Comparison of ENCODE assay signal across 12 mouse cellular contexts in the genomic region with DNA sequence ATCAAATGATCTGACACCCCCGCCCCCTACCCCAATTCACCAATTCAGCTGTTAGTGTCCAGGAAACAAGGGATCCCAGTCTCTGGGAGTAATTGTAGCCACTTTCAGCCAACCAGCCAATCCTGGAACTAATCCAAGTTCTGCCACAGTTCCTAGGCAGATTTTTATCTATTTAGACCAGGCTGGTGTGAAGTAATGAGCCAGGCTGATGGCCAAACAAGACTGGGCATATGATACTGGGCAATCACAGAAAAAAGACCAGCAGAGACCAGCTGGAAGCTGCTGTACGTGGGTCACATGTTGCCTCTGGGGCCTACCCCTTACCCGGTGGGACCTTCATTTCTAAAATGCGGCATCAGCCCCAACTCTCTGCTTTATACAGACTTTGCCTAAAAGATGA. TPM values are rescaled to one million over a fixed set of nuclear protein-coding genes. Genes with fewer than 3 reads are reported as not detected.
A peak's percentile ranks its signal among the peaks of the same experiment; 100 is the strongest.
DNase-seq lines count a peak whose midpoint lies in the region; ATAC-seq and TF ChIP-seq lines count a peak whose summit lies in the region.
"Had no signal": no experiment of that assay in that cellular context is flagged by ENCODE, and none has a peak within 500 bp of the region (broad histone marks: within the 10 kb centered on the region; RNA-seq: fewer than 3 reads in every experiment).

No protein-coding gene starts in this region.

- TF ChIP-seq POLR2A in limb, embryonic 14.5 days (IDR thresholded peaks at IDR 0.05; ENCODE audit: borderline replicate concordance, extremely low read depth, insufficient read depth, insufficient read length) = no peak

- H3K4me2 ChIP-seq in forebrain, embryonic 14.5 days (ENCODE audit: low read length) = no peak overlapping the region
- no peak overlapping the region for H3K4me2 ChIP-seq in forebrain, embryonic 11.5 days (ENCODE audit: low read depth, low read length, severe bottlenecking)
- no peak overlapping the region for H3K4me2 ChIP-seq in limb, embryonic 14.5 days (replicated peaks; ENCODE audit: low read depth, low read length, severe bottlenecking)
- H3K4me2 ChIP-seq in midbrain, postnatal 0 days (ENCODE audit: low read depth, low read length, poor library complexity, severe bottlenecking) = no peak overlapping the region
- H3K4me2 ChIP-seq: embryonic facial prominence, embryonic 13.5 days; liver, embryonic 13.5 days had no signal

- peaks cover 11% of the 10 kb centered on the region for H3K4me1 ChIP-seq in forebrain, embryonic 14.5 days (ENCODE audit: control insufficient read depth, insufficient read depth, low read length)
- no peaks in the 10 kb centered on the region for H3K4me1 ChIP-seq in forebrain, embryonic 11.5 days (replicated peaks; ENCODE audit: control insufficient read depth, insufficient read depth, low read length)
- H3K4me1 ChIP-seq in limb, embryonic 14.5 days (ENCODE audit: control insufficient read depth, insufficient read depth, low read length) = no peaks in the 10 kb centered on the region
- 0 out of 2 replicates have a peak, but pooled peaks cover 4% of the 10 kb centered on the region for H3K4me1 ChIP-seq in limb, embryonic 10.5 days
- H3K4me1 ChIP-seq in midbrain, postnatal 0 days (ENCODE audit: insufficient read depth, low read length) = peaks cover 5% of the 10 kb centered on the region; the same call in 1 of the 2 replicates

- H3K36me3 ChIP-seq in forebrain, embryonic 14.5 days (ENCODE audit: control insufficient read depth, insufficient read depth, low read length) = no peaks in the 10 kb centered on the region
- H3K36me3 ChIP-seq in forebrain, embryonic 11.5 days (ENCODE audit: control insufficient read depth, insufficient read depth, low read length) = no peaks in the 10 kb centered on the region
- H3K36me3 ChIP-seq in limb, embryonic 14.5 days (ENCODE audit: control insufficient read depth, insufficient read depth, low read length) = no peaks in the 10 kb centered on the region
- no peaks in the 10 kb centered on the region for H3K36me3 ChIP-seq in limb, embryonic 10.5 days
- no peaks in the 10 kb centered on the region for H3K36me3 ChIP-seq in midbrain, postnatal 0 days (ENCODE audit: insufficient read depth, low read length)
- H3K36me3 ChIP-seq: embryonic facial prominence, embryonic 13.5 days; liver, embryonic 13.5 days had no signal

- WGBS in forebrain, embryonic 14.5 days = 53% methylated on average over 4 of the region's 4 CpGs
- WGBS in forebrain, embryonic 11.5 days = 89% methylated on average over 4 of the region's 4 CpGs
- WGBS in limb, embryonic 14.5 days = 77% methylated on average over 4 of the region's 4 CpGs
- 90% methylated on average over 4 of the region's 4 CpGs for WGBS in limb, embryonic 10.5 days
- 71% methylated on average over 4 of the region's 4 CpGs for WGBS in midbrain, postnatal 0 days

- peak; percentile 89 for DNase-seq in forebrain, embryonic 14.5 days (ENCODE audit: low spot score)
- DNase-seq in forebrain, embryonic 11.5 days (ENCODE audit: low spot score) = no peak
- peak; percentile 13 for DNase-seq in limb, embryonic 14.5 days (ENCODE audit: low spot score)
- no peak for DNase-seq in limb, embryonic 10.5 days (ENCODE audit: low spot score)
- DNase-seq in brain, embryonic 18.5 days (ENCODE audit: low read depth, low spot score) = peak; percentile 50
- peak; percentile 85 for DNase-seq in midbrain, postnatal 0 days (ENCODE audit: low spot score)
- DNase-seq in ovary, postnatal 10 days (ENCODE audit: low spot score) = no peak
- DNase-seq in liver = no peak
- DNase-seq: liver, embryonic 13.5 days had no signal

- no peak overlapping the region for H3K9ac ChIP-seq in forebrain, embryonic 14.5 days (ENCODE audit: low read length)
- no peak overlapping the region for H3K9ac ChIP-seq in forebrain, embryonic 11.5 days (ENCODE audit: low read length)
- H3K9ac ChIP-seq in limb, embryonic 14.5 days (ENCODE audit: low read depth, low read length, severe bottlenecking) = no peak overlapping the region
- no peak overlapping the region for H3K9ac ChIP-seq in midbrain, postnatal 0 days (replicated peaks; ENCODE audit: low read length, poor library complexity, severe bottlenecking)
- H3K9ac ChIP-seq: embryonic facial prominence, embryonic 13.5 days; liver, embryonic 13.5 days had no signal

- no peak for TF ChIP-seq CTCF in midbrain, postnatal 0 days (IDR thresholded peaks at IDR 0.05)

- H3K9me3 ChIP-seq in forebrain, embryonic 14.5 days (replicated peaks; ENCODE audit: control insufficient read depth, low read length) = no peaks in the 10 kb centered on the region
- H3K9me3 ChIP-seq in forebrain, embryonic 11.5 days (ENCODE audit: control insufficient read depth, low read length) = no peaks in the 10 kb centered on the region
- H3K9me3 ChIP-seq in limb, embryonic 14.5 days (ENCODE audit: control insufficient read depth, low read length) = no peaks in the 10 kb centered on the region
- no peaks in the 10 kb centered on the region for H3K9me3 ChIP-seq in limb, embryonic 10.5 days (replicated peaks)
- no peaks in the 10 kb centered on the region for H3K9me3 ChIP-seq in midbrain, postnatal 0 days (ENCODE audit: low read length)
- H3K9me3 ChIP-seq: embryonic facial prominence, embryonic 13.5 days; liver, embryonic 13.5 days; megakaryocyte, embryonic 14.5 days had no signal

- ATAC-seq in forebrain, embryonic 14.5 days = peak; percentile 86
- no peak for ATAC-seq in forebrain, embryonic 11.5 days (replicated peaks; ENCODE audit: low FRiP score)
- no peak for ATAC-seq in limb, embryonic 14.5 days (ENCODE audit: low FRiP score, low read depth)
- no peak for ATAC-seq in midbrain, postnatal 0 days (ENCODE audit: low FRiP score)
- ATAC-seq: inflammation-experienced regulatory T-cells, adult 6 months had no signal

- H3K27ac ChIP-seq in forebrain, embryonic 14.5 days (ENCODE audit: low read depth, low read length) = peak overlapping the region; percentile 40; the same call in 1 of the 2 replicates
- H3K27ac ChIP-seq in forebrain, embryonic 11.5 days (ENCODE audit: low read depth, low read length) = no peak overlapping the region
- no peak overlapping the region for H3K27ac ChIP-seq in limb, embryonic 14.5 days (replicated peaks; ENCODE audit: low read depth, low read length)
- no peak overlapping the region for H3K27ac ChIP-seq in limb, embryonic 10.5 days
- H3K27ac ChIP-seq in midbrain, postnatal 0 days (ENCODE audit: low read depth, low read length) = no peak overlapping the region
- H3K27ac ChIP-seq: embryonic facial prominence, embryonic 13.5 days; liver, embryonic 13.5 days had no signal

- no peak overlapping the region for H3K4me3 ChIP-seq in forebrain, embryonic 14.5 days (ENCODE audit: low read depth, low read length)
- no peak overlapping the region for H3K4me3 ChIP-seq in forebrain, embryonic 11.5 days (ENCODE audit: low read depth, low read length)
- no peak overlapping the region for H3K4me3 ChIP-seq in limb, embryonic 14.5 days (replicated peaks; ENCODE audit: low read length)
- H3K4me3 ChIP-seq in limb, embryonic 10.5 days = no peak overlapping the region
- H3K4me3 ChIP-seq in midbrain, postnatal 0 days (ENCODE audit: low read depth, low read length) = no peak overlapping the region
- H3K4me3 ChIP-seq: embryonic facial prominence, embryonic 13.5 days; liver, embryonic 13.5 days; megakaryocyte, embryonic 14.5 days had no signal

- H3K27me3 ChIP-seq in forebrain, embryonic 14.5 days (replicated peaks; ENCODE audit: control insufficient read depth, insufficient read depth, low read length) = no peaks in the 10 kb centered on the region
- H3K27me3 ChIP-seq in forebrain, embryonic 11.5 days (ENCODE audit: control insufficient read depth, insufficient read depth, low read length) = no peaks in the 10 kb centered on the region
- no peaks in the 10 kb centered on the region for H3K27me3 ChIP-seq in limb, embryonic 14.5 days (ENCODE audit: control insufficient read depth, insufficient read depth, low read length)
- H3K27me3 ChIP-seq in limb, embryonic 10.5 days (ENCODE audit: low read depth, poor library complexity, severe bottlenecking) = no peaks in the 10 kb centered on the region
- H3K27me3 ChIP-seq in midbrain, postnatal 0 days (ENCODE audit: insufficient read depth, low read length) = no peaks in the 10 kb centered on the region
- H3K27me3 ChIP-seq: embryonic facial prominence, embryonic 13.5 days; liver, embryonic 13.5 days had no signal

RNA-seq across cellular contexts. Expression of gene Ahnak, which starts 37.5 kb away (rescaled TPM):
- polyA plus RNA-seq in forebrain, embryonic 14.5 days (2014; fragmentation: Nextera tagmentation; extraction: Ambion mirVana) = 2.6 and 4.5 TPM in 2 replicates
- 7.1 and 7.3 TPM in 2 replicates for polyA plus RNA-seq in forebrain, embryonic 11.5 days (2014; fragmentation: Nextera tagmentation; extraction: Ambion mirVana)
- 21.6 and 31.4 TPM in 2 replicates for polyA plus RNA-seq in limb, embryonic 14.5 days (2012; rRNA removed)
- polyA plus RNA-seq in limb, embryonic 14.5 days (2014; fragmentation: Nextera tagmentation; extraction: Ambion mirVana) = 61.5 and 61.6 TPM in 2 replicates
- polyA plus RNA-seq in limb, embryonic 10.5 days (2016; fragmentation: Nextera tagmentation; extraction: Ambion mirVana) = 5.3 and 8.9 TPM in 2 replicates
- total RNA-seq in midbrain, postnatal 0 days (2014; rRNA removed) = 13.0 and 19.2 TPM in 2 replicates
- 4.4 and 5.7 TPM in 2 replicates for polyA plus RNA-seq in midbrain, postnatal 0 days (2015; fragmentation: Nextera tagmentation; extraction: Ambion mirVana)

RNA-seq across cellular contexts. Expression of gene Eef1g, which starts 59.8 kb away (rescaled TPM):
- 356 and 360 TPM in 2 replicates for polyA plus RNA-seq in forebrain, embryonic 14.5 days (2014; fragmentation: Nextera tagmentation; extraction: Ambion mirVana)
- 467 and 472 TPM in 2 replicates for polyA plus RNA-seq in forebrain, embryonic 11.5 days (2014; fragmentation: Nextera tagmentation; extraction: Ambion mirVana)
- 530 and 577 TPM in 2 replicates for polyA plus RNA-seq in limb, embryonic 14.5 days (2012; rRNA removed)
- 499 and 500 TPM in 2 replicates for polyA plus RNA-seq in limb, embryonic 14.5 days (2014; fragmentation: Nextera tagmentation; extraction: Ambion mirVana)
- polyA plus RNA-seq in limb, embryonic 10.5 days (2016; fragmentation: Nextera tagmentation; extraction: Ambion mirVana) = 563 and 631 TPM in 2 replicates
- 496 and 583 TPM in 2 replicates for total RNA-seq in midbrain, postnatal 0 days (2014; rRNA removed)
- 258 and 265 TPM in 2 replicates for polyA plus RNA-seq in midbrain, postnatal 0 days (2015; fragmentation: Nextera tagmentation; extraction: Ambion mirVana)

Comparison
In these comparisons a context has a peak if more than half of its experiments do, and no peak if none do; other contexts are left out.
1. DNase-seq: peak in forebrain, embryonic 14.5 days (single experiment), limb, embryonic 14.5 days (single experiment), brain, embryonic 18.5 days (single experiment) and midbrain, postnatal 0 days (single experiment); none in forebrain, embryonic 11.5 days (single experiment), limb, embryonic 10.5 days (single experiment), ovary, postnatal 10 days (single experiment) and liver (single experiment).